Mouse (Mus musculus): ENCODE data around the gene Syne1. TPM values are rescaled to one million over a fixed set of nuclear protein-coding genes. Genes with fewer than 3 reads are reported as not detected.

The Syne1 gene
- polyA plus RNA-seq, 1 experiment from 2014 or later, result 5.6 TPM

DNA sequence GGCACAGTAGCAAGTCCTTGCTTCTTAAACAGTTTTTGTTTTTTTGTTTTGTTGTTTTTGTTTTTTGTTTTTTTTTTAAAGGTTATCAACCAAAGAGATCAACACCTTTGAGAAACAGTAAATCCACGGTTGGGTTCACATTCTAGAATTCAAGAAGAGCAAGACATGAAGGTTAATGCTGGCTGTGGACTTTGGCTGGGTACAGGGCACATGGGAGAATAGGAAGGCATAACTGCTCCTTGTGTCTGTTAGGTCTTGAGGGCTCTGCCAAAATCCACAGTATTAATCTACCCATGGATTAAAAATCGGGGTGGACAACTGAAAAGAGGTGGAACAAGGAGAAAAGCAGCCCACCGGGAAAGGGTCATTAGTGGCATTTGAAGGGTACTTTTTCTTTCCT is 388.0 kb downstream of the Syne1 start:
- WGBS, result 80% methylated on average over 3 of the region's 3 CpGs

GRCm38 (mm10) chr10:5161394-5161872 is 389.8 kb downstream of the Syne1 start:
- Histone ChIP-seq H3K4me1 (peaks cover 12% of the 10 kb centered on the region), H3K36me3 (no peaks in the 10 kb centered on the region), H3K4me3 (replicated peaks) (no peak overlapping the region), H3K4me2 (0 out of 2 replicates have a peak overlapping the region, but pooled peaks have one; percentile 30), H3K9ac (no peak overlapping the region), H3K27me3 (no peaks in the 10 kb centered on the region), H3K9me3 (replicated peaks) (no peaks in the 10 kb centered on the region), H3K27ac (0 out of 2 replicates have a peak overlapping the region, but pooled peaks have one; percentile 22)
- 44% methylated on average over 12 of the region's 12 CpGs for WGBS
- no peak for ATAC-seq (replicated peaks; ENCODE audit: low FRiP score)

More for the DNA sequence above, 388.0 kb downstream of the Syne1 start:
- Histone ChIP-seq H3K4me3 (replicated peaks) (no peak overlapping the region), H3K4me2 (no peak overlapping the region), H3K4me1 (peaks cover 12% of the 10 kb centered on the region), H3K27ac (no peak overlapping the region), H3K36me3 (no peaks in the 10 kb centered on the region), H3K9me3 (replicated peaks) (no peaks in the 10 kb centered on the region), H3K9ac (no peak overlapping the region), H3K27me3 (no peaks in the 10 kb centered on the region)
- ATAC-seq (replicated peaks; ENCODE audit: low FRiP score), result no peak

DNA sequence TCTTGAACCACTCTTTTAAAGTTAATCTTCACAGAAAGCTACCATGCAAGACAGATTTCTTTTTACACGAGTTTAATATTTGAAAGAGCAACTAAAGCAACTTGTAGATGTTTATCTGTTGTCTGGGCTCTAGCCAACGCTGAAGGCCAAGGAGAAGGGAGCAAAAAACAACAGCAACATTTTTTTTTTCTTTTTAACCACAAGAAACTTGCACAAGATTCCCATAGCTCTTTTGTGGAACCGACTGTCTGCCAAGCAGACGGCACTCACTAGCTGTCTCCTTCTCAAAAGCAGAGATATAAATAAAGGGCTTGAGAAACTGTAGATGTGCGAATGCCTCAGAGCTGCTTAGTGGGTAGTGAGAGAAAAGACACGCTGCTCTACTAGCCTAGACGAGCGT is 391.6 kb downstream of the Syne1 start:
- Histone ChIP-seq H3K9me3 (replicated peaks) (no peaks in the 10 kb centered on the region), H3K4me1 (peaks cover 12% of the 10 kb centered on the region), H3K9ac (no peak overlapping the region), H3K4me2 (no peak overlapping the region), H3K36me3 (no peaks in the 10 kb centered on the region), H3K4me3 (replicated peaks) (no peak overlapping the region), H3K27me3 (no peaks in the 10 kb centered on the region), H3K27ac (peak overlapping the region; percentile 78)
- WGBS, result 43% methylated on average over 8 of the region's 8 CpGs
- ATAC-seq (replicated peaks; ENCODE audit: low FRiP score), result peak; percentile 57; the same call in 1 of the 2 replicates

DNA sequence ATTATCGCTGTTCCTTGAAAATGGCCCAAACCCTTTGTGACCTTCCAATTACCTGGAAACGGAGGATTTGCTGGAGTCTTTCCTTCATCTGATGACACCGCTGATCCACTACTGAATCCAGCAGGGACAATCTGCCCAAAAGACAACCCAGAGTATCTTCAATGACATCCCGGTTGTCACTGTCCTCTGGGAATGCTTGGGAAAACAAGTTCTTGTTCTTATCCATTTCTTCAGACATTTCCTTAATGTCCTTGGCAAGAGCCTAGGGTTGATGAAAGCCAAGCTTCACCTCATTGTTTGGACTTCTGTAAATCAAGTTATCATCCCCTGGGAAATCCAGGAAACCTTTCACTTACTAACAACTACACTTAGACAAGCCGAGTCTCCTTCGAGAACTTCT is 398.2 kb downstream of the Syne1 start:
- H3K4me1 ChIP-seq, result no peaks in the 10 kb centered on the region
- H3K27me3 ChIP-seq, result no peaks in the 10 kb centered on the region
- H3K27ac ChIP-seq, result no peak overlapping the region
- 77% methylated on average over 6 of the region's 6 CpGs for WGBS
- no peaks in the 10 kb centered on the region for H3K36me3 ChIP-seq
- H3K9me3 ChIP-seq (replicated peaks), result no peaks in the 10 kb centered on the region
- no peak overlapping the region for H3K4me3 ChIP-seq (replicated peaks)
- no peak overlapping the region for H3K9ac ChIP-seq
- no peak overlapping the region for H3K4me2 ChIP-seq
- ATAC-seq (replicated peaks; ENCODE audit: low FRiP score), result no peak

- no peak overlapping the region for H3K4me2 ChIP-seq
- no peak overlapping the region for H3K4me3 ChIP-seq (replicated peaks)
- 74% methylated on average over 5 of the region's 5 CpGs for WGBS
- no peaks in the 10 kb centered on the region for H3K27me3 ChIP-seq
- no peak overlapping the region for H3K9ac ChIP-seq
- H3K9me3 ChIP-seq (replicated peaks), result no peaks in the 10 kb centered on the region
- peaks cover 6% of the 10 kb centered on the region; the same call in 1 of the 2 replicates for H3K36me3 ChIP-seq
- no peak for ATAC-seq (replicated peaks; ENCODE audit: low FRiP score)
- H3K4me1 ChIP-seq, result peaks cover 5% of the 10 kb centered on the region
- no peak overlapping the region for H3K27ac ChIP-seq
These were observed 409.8 kb downstream of the Syne1 start for GRCm38 (mm10) chr10:5141471-5141870.

- Histone ChIP-seq H3K4me2 (no peak overlapping the region), H3K27me3 (no peaks in the 10 kb centered on the region), H3K36me3 (peaks cover 6% of the 10 kb centered on the region; the same call in 1 of the 2 replicates), H3K4me1 (peaks cover 5% of the 10 kb centered on the region), H3K9ac (no peak overlapping the region), H3K27ac (peak overlapping the region; percentile 89), H3K4me3 (replicated peaks) (no peak overlapping the region), H3K9me3 (replicated peaks) (no peaks in the 10 kb centered on the region)
- 47% methylated on average over 4 of the region's 4 CpGs for WGBS
- no peak for ATAC-seq (replicated peaks; ENCODE audit: low FRiP score)
These were observed 411.4 kb downstream of the Syne1 start for GRCm38 (mm10) chr10:5139932-5140264.

- peaks cover 5% of the 10 kb centered on the region for H3K4me1 ChIP-seq
- WGBS, result 53% methylated on average over 3 of the region's 3 CpGs
- no peaks in the 10 kb centered on the region for H3K27me3 ChIP-seq
- ATAC-seq (replicated peaks; ENCODE audit: low FRiP score), result peak; percentile 92
- H3K27ac ChIP-seq, result peak overlapping the region; percentile 89
- H3K36me3 ChIP-seq, result peaks cover 6% of the 10 kb centered on the region; the same call in 1 of the 2 replicates
- H3K9ac ChIP-seq, result no peak overlapping the region
- H3K9me3 ChIP-seq (replicated peaks), result no peaks in the 10 kb centered on the region
- H3K4me2 ChIP-seq, result no peak overlapping the region
- H3K4me3 ChIP-seq (replicated peaks), result no peak overlapping the region
These were observed 411.9 kb downstream of the Syne1 start for GRCm38 (mm10) chr10:5139246-5139931.

GRCm38 (mm10) chr10:5132050-5132449 is 419.2 kb downstream of the Syne1 start:
- Histone ChIP-seq H3K9me3 (replicated peaks) (no peaks in the 10 kb centered on the region), H3K9ac (no peak overlapping the region), H3K36me3 (0 out of 2 replicates have a peak, but pooled peaks cover 2% of the 10 kb centered on the region), H3K27ac (0 out of 2 replicates have a peak overlapping the region, but pooled peaks have one; percentile 22), H3K27me3 (no peaks in the 10 kb centered on the region), H3K4me3 (replicated peaks) (no peak overlapping the region), H3K4me1 (no peaks in the 10 kb centered on the region), H3K4me2 (no peak overlapping the region)
- WGBS, result 79% methylated on average over 3 of the region's 3 CpGs
- ATAC-seq (replicated peaks; ENCODE audit: low FRiP score), result no peak

DNA sequence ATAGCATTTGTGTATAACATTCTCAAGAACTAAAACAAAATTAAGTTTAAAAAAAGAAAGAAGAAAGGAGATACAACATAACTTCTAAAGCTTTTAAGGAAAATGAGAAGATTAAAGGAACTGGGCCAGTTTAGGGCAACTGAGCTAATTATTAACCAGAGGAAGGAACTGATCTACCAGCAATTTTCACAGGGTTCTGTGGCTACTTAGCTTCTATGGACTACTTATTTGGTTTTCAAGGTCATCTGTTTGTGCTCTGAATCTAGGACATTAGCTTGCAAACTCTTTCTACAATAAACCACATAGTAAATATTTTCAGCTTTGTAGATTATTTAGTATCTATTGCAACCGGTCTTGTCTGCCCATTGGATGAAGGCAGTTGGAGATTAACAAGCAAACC is 420.8 kb downstream of the Syne1 start:
- H3K4me3 ChIP-seq (replicated peaks), result no peak overlapping the region
- no peak for ATAC-seq (replicated peaks; ENCODE audit: low FRiP score)
- H3K4me2 ChIP-seq, result no peak overlapping the region
- H3K27ac ChIP-seq, result no peak overlapping the region
- H3K9ac ChIP-seq, result no peak overlapping the region
- H3K36me3 ChIP-seq, result 0 out of 2 replicates have a peak, but pooled peaks cover 10% of the 10 kb centered on the region
- H3K9me3 ChIP-seq (replicated peaks), result no peaks in the 10 kb centered on the region
- H3K4me1 ChIP-seq, result no peaks in the 10 kb centered on the region
- WGBS, result 82% methylated on average over 1 of the region's 1 CpGs
- H3K27me3 ChIP-seq, result no peaks in the 10 kb centered on the region

- no peaks in the 10 kb centered on the region for H3K9me3 ChIP-seq (replicated peaks)
- H3K27me3 ChIP-seq, result no peaks in the 10 kb centered on the region
- no peak for ATAC-seq (replicated peaks; ENCODE audit: low FRiP score)
- no peak overlapping the region for H3K27ac ChIP-seq
- no peaks in the 10 kb centered on the region for H3K4me1 ChIP-seq
- H3K4me3 ChIP-seq (replicated peaks), result no peak overlapping the region
- H3K36me3 ChIP-seq, result peaks cover 18% of the 10 kb centered on the region; the same call in 1 of the 2 replicates
- no peak overlapping the region for H3K4me2 ChIP-seq
- H3K9ac ChIP-seq, result no peak overlapping the region
- 97% methylated on average over 7 of the region's 7 CpGs for WGBS
These were observed 426.5 kb downstream of the Syne1 start for GRCm38 (mm10) chr10:5124757-5125156.

- H3K27ac ChIP-seq, result no peak overlapping the region
- 41% methylated on average over 6 of the region's 6 CpGs for WGBS
- H3K4me1 ChIP-seq, result peaks cover 8% of the 10 kb centered on the region; the same call in 1 of the 2 replicates
- H3K27me3 ChIP-seq, result no peaks in the 10 kb centered on the region
- peaks cover 9% of the 10 kb centered on the region; the same call in 1 of the 2 replicates for H3K36me3 ChIP-seq
- no peak for ATAC-seq (replicated peaks; ENCODE audit: low FRiP score)
- H3K4me3 ChIP-seq (replicated peaks), result no peak overlapping the region
- H3K4me2 ChIP-seq, result peak overlapping the region; percentile 18; the same call in 1 of the 2 replicates
- H3K9ac ChIP-seq, result no peak overlapping the region
- H3K9me3 ChIP-seq (replicated peaks), result no peaks in the 10 kb centered on the region
These were observed 434.6 kb downstream of the Syne1 start for GRCm38 (mm10) chr10:5116720-5117119.

DNA sequence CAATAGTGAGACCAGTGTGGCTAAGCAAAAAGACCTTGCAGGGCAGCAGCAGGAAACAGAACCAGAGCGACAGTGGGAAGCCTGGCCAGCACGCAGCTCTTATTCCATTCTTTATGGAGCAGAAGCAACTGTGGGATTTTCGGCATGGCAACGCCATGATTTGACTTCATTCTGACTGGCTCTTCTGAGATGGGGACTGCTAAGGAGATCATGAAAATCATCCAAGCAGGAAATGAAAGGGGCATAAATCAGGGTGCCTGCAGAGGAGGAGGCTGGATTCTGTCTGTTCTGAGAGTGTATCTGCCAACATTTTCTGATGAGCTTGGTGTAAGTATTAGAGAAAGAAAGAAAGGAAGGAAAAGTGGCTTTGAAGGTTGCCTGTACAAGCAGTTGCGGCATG is 435.1 kb downstream of the Syne1 start:
- no peak overlapping the region for H3K4me3 ChIP-seq (replicated peaks)
- H3K27me3 ChIP-seq, result no peaks in the 10 kb centered on the region
- H3K4me1 ChIP-seq, result peaks cover 8% of the 10 kb centered on the region; the same call in 1 of the 2 replicates
- peaks cover 9% of the 10 kb centered on the region; the same call in 1 of the 2 replicates for H3K36me3 ChIP-seq
- H3K27ac ChIP-seq, result peak overlapping the region; percentile 42
- no peaks in the 10 kb centered on the region for H3K9me3 ChIP-seq (replicated peaks)
- 44% methylated on average over 5 of the region's 5 CpGs for WGBS
- ATAC-seq (replicated peaks; ENCODE audit: low FRiP score), result peak; percentile 29; the same call in 1 of the 2 replicates
- H3K4me2 ChIP-seq, result peak overlapping the region; percentile 18; the same call in 1 of the 2 replicates
- no peak overlapping the region for H3K9ac ChIP-seq
